Mouse (Mus musculus): ENCODE data around the gene Fam98c. TPM values are rescaled to one million over a fixed set of nuclear protein-coding genes. Genes with fewer than 3 reads are reported as not detected.
"Not testable (repeated sequence)": the region's sequence is repeated elsewhere in the genome, so short reads cannot be mapped to it uniquely, and the experiment has no call there.

Gene Fam98c
- polyA plus RNA-seq (2015; fragmentation: Nextera tagmentation; extraction: Ambion mirVana): 24.8 and 26.7 TPM in 2 replicates

GRCm38 (mm10) chr7:29155838-29156782 lies at the start of gene Fam98c:
Gene Fam98c, minus strand, starts transcription at chr7:29156234.
- 3% methylated on average over 68 of the region's 68 CpGs for WGBS
- Histone ChIP-seq H3K4me1 (peaks cover 6% of the 10 kb centered on the region; the same call in 1 of the 2 replicates), H3K27ac (peak within 1 kb of the TSS; percentile 91), H3K27me3 (replicated peaks) (0 out of 2 replicates have a peak, but pooled peaks cover 7% of the 10 kb centered on the region), H3K36me3 (no peaks in the 10 kb centered on the region; the same call in 1 of the 2 replicates), H3K9me3 (no peaks in the 10 kb centered on the region), H3K4me2 (peak within 1 kb of the TSS; percentile 87), H3K4me3 (replicated peaks) (peak within 1 kb of the TSS; percentile 69), H3K9ac (peak within 1 kb of the TSS; percentile 51)
- ATAC-seq (ENCODE audit: insufficient read depth, low FRiP score, low read depth): peak; percentile 72

GRCm38 (mm10) chr7:29202577-29202976 lies 46.5 kb upstream of the Fam98c start:
- Histone ChIP-seq H3K36me3 (no peaks in the 10 kb centered on the region), H3K4me3 (replicated peaks) (no peak overlapping the region), H3K9ac (no peak overlapping the region), H3K27me3 (replicated peaks) (no peaks in the 10 kb centered on the region), H3K27ac (no peak overlapping the region), H3K9me3 (no peaks in the 10 kb centered on the region), H3K4me2 (no peak overlapping the region), H3K4me1 (no peaks in the 10 kb centered on the region)
- ATAC-seq (ENCODE audit: insufficient read depth, low FRiP score, low read depth): no peak
- WGBS: 74% methylated on average over 6 of the region's 6 CpGs

DNA sequence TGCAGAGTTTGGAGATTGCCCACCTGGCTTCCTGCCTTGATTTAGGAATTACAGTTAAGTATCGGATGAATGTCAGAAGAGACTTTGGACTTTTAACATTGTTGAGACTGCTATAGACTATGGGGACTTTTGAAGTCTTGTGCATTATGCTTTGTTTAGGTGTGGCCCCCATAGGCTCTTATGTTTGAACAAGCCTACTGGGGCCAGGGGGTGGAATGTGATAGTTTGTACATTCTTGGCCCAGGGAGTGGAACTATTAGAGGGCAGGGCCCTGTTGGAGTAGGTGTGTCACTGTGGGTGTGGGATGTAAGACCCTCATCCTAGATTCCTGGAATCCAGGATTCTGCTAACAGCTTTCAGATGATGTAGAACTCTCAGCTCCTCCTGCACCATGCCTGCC lies 38.2 kb upstream of the Fam98c start:
- not testable (repeated sequence) for H3K4me3 ChIP-seq (replicated peaks); H3K4me1 ChIP-seq; H3K9ac ChIP-seq; H3K27ac ChIP-seq; H3K4me2 ChIP-seq; H3K36me3 ChIP-seq; H3K9me3 ChIP-seq; H3K27me3 ChIP-seq (replicated peaks)
- peak; percentile 60; the same call in 1 of the 2 replicates for ATAC-seq (ENCODE audit: insufficient read depth, low FRiP score, low read depth)
- 80% methylated on average over 1 of the region's 1 CpGs for WGBS

- 90% methylated on average over 4 of the region's 4 CpGs for WGBS
Observed at GRCm38 (mm10) chr7:29181323-29181722, 25.3 kb upstream of the Fam98c start.

DNA sequence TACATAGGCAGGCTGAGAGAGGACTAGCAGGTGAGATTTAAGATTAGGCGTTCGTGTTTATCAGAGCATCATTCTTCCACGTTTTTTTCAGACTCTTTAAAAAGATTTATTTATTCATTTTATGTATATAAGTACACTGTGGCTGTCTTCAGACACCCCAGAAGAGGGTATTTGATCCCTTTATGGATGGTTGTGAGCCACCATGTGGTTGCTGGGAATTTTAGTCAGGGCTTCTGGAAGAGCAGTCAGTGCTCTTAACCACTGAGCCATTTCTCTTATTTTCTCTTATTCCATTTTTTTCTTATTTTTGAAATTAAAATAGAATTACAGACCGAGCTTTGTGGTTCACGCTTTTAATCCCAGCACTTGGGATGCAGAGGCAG lies 24.8 kb upstream of the Fam98c start:
- Histone ChIP-seq H3K4me1 (peaks cover 11% of the 10 kb centered on the region), H3K27ac (no peak overlapping the region), H3K27me3 (replicated peaks) (no peaks in the 10 kb centered on the region), H3K4me3 (replicated peaks) (peak overlapping the region; percentile 76), H3K36me3 (peaks cover 6% of the 10 kb centered on the region; the same call in 1 of the 2 replicates), H3K9me3 (no peaks in the 10 kb centered on the region), H3K4me2 (peak overlapping the region; percentile 47), H3K9ac (no peak overlapping the region)
- 38% methylated on average over 5 of the region's 5 CpGs for WGBS
- ATAC-seq (ENCODE audit: insufficient read depth, low FRiP score, low read depth): no peak

More at GRCm38 (mm10) chr7:29181323-29181722, 25.3 kb upstream of the Fam98c start:
- not testable (repeated sequence) for ATAC-seq (ENCODE audit: insufficient read depth, low FRiP score, low read depth); H3K36me3 ChIP-seq; H3K4me2 ChIP-seq; H3K9me3 ChIP-seq; H3K4me3 ChIP-seq (replicated peaks); H3K9ac ChIP-seq; H3K27me3 ChIP-seq (replicated peaks); H3K27ac ChIP-seq
- peaks cover 11% of the 10 kb centered on the region for H3K4me1 ChIP-seq

DNA sequence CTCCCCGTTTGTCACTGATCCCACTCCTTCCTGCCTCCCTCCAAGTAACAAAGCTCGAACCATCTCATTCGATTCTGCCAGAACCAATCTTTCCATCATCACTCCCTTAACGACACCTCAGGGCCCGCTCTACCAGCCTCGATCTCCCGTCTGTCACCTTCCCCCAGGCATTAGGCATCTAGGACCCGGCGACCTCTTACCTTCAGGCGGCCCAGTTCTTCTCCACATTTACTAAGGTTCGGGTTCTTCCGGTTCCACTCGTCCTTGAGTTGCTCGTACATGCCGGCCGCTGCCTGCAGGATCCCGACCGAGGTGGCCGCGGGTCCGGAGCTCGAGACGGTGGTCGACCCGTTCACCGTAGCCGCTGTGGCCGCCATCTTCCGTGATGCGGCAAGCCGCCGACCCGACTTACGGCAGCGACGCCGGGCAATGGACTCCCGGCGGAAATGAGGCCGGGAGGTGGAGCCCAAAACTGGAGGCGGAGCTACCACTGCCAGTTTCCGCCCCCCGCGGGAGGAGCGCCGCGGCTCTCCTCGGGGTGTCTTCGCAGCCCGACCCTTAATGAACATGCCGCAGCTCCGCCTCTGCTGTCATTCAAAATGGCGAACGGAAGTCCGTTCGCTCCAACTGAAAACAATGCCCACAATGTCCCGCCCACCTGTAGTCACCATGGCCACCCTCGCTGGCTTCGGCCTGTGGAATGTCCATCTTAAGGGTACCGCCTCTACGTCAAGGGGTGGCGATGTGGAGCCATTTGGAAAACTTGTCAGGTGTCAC lies 24.2 kb upstream of the Fam98c start, which contains the start of gene Psmd8:
TSS of gene Psmd8 (minus strand) at position 625 of the 777 bp plus-strand sequence.
- Histone ChIP-seq H3K27ac (peak within 1 kb of the TSS; percentile 65), H3K36me3 (peaks cover 12% of the 10 kb centered on the region), H3K9me3 (no peaks in the 10 kb centered on the region), H3K27me3 (replicated peaks) (no peaks in the 10 kb centered on the region), H3K9ac (peak within 1 kb of the TSS; percentile 83), H3K4me3 (replicated peaks) (peak within 1 kb of the TSS; percentile 76), H3K4me1 (peaks cover 11% of the 10 kb centered on the region), H3K4me2 (peak within 1 kb of the TSS; percentile 78)
- peak; percentile 94 for ATAC-seq (ENCODE audit: insufficient read depth, low FRiP score, low read depth)
- under 1% methylated on average over 62 of the region's 62 CpGs for whole genome bisulfite sequencing

DNA sequence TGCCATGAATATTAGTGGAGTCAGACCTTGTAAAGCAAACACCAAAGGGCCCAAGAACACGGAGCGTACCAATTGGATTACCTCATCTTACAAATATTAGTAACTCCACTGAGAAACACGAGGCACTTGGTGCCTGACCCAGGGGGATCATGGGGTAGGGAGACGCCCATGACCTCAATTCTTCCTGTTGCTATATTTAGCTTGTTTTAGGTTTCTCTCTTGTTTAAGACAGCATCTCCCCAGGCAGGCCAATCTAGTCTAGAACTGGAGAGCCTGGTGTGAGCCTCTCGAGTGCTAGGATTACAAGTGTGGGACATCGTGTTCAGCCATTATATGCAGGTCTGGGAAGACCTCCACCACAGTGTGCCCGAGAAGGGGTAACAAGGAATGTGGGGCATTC lies 23.3 kb upstream of the Fam98c start:
- H3K9ac ChIP-seq: peak overlapping the region; percentile 83; the same call in 1 of the 2 replicates
- no peak overlapping the region for H3K27ac ChIP-seq
- no peaks in the 10 kb centered on the region for H3K27me3 ChIP-seq (replicated peaks)
- H3K9me3 ChIP-seq: no peaks in the 10 kb centered on the region
- 28% methylated on average over 7 of the region's 7 CpGs for whole genome bisulfite sequencing
- peaks cover 21% of the 10 kb centered on the region for H3K36me3 ChIP-seq
- peak overlapping the region; percentile 78 for H3K4me2 ChIP-seq
- H3K4me1 ChIP-seq: peaks cover 11% of the 10 kb centered on the region
- ATAC-seq (ENCODE audit: insufficient read depth, low FRiP score, low read depth): no peak
- H3K4me3 ChIP-seq (replicated peaks): peak overlapping the region; percentile 76

- Histone ChIP-seq H3K9me3 (no peaks in the 10 kb centered on the region), H3K4me2 (no peak overlapping the region), H3K36me3 (peaks cover 27% of the 10 kb centered on the region), H3K4me1 (peaks cover 11% of the 10 kb centered on the region), H3K27me3 (replicated peaks) (peaks cover 8% of the 10 kb centered on the region), H3K9ac (no peak overlapping the region), H3K27ac (no peak overlapping the region), H3K4me3 (replicated peaks) (no peak overlapping the region)
- WGBS: 90% methylated on average over 4 of the region's 4 CpGs
- no peak for ATAC-seq (ENCODE audit: insufficient read depth, low FRiP score, low read depth)
Observed at GRCm38 (mm10) chr7:29178106-29178505, 22.1 kb upstream of the Fam98c start.

- Histone ChIP-seq H3K27me3 (replicated peaks) (peaks cover 37% of the 10 kb centered on the region), H3K4me3 (replicated peaks) (no peak overlapping the region), H3K27ac (no peak overlapping the region), H3K4me1 (peaks cover 24% of the 10 kb centered on the region), H3K4me2 (no peak overlapping the region), H3K36me3 (peaks cover 29% of the 10 kb centered on the region), H3K9ac (no peak overlapping the region), H3K9me3 (no peaks in the 10 kb centered on the region)
- ATAC-seq (ENCODE audit: insufficient read depth, low FRiP score, low read depth): no peak
- 51% methylated on average over 32 of the region's 32 CpGs for WGBS
Observed at GRCm38 (mm10) chr7:29172390-29173016, 16.5 kb upstream of the Fam98c start.

DNA sequence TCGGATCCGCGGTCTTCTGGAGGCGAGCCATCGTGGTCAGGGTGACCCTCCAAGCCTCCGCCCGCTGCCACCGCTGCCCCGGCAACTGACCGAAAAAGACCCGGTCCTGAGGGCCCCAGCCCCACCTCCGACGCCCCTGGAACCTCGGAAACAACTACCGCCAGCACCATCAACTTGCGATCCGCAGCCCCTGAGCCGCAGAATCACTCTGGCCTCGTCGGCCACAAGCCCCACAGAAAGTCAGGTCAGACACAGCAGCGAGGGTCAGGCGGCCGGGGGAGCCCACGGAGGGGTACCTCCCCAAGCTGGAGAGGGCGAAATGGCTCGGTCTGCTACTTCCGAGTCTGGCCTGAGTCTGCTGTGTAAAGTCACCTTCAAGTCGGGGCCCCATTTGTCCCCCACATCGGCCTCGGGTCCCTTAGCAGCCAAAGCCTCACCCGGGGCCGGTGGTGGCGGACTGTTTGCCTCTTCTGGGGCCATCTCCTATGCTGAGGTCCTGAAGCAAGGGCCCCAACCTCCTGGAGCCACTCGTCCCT lies 15.6 kb upstream of the Fam98c start:
- no peak overlapping the region for H3K27ac ChIP-seq
- H3K4me3 ChIP-seq (replicated peaks): peak overlapping the region; percentile 62
- H3K9me3 ChIP-seq: no peaks in the 10 kb centered on the region
- peak overlapping the region; percentile 19; the same call in 1 of the 2 replicates for H3K9ac ChIP-seq
- peaks cover 37% of the 10 kb centered on the region for H3K27me3 ChIP-seq (replicated peaks)
- H3K36me3 ChIP-seq: peaks cover 29% of the 10 kb centered on the region
- ATAC-seq (ENCODE audit: insufficient read depth, low FRiP score, low read depth): no peak
- WGBS: 6% methylated on average over 34 of the region's 34 CpGs
- H3K4me1 ChIP-seq: peaks cover 24% of the 10 kb centered on the region
- peak overlapping the region; percentile 81 for H3K4me2 ChIP-seq

All from stomach, embryonic 15.5 days (tissue).